Mouse (Mus musculus): Measurements from ENCODE around the gene Thap8. TPM values are rescaled to one million over a fixed set of nuclear protein-coding genes. Genes with fewer than 3 reads are reported as not detected.

Thap8 gene
- total RNA-seq, 2 experiments from 2014 or later: not detected

DNA sequence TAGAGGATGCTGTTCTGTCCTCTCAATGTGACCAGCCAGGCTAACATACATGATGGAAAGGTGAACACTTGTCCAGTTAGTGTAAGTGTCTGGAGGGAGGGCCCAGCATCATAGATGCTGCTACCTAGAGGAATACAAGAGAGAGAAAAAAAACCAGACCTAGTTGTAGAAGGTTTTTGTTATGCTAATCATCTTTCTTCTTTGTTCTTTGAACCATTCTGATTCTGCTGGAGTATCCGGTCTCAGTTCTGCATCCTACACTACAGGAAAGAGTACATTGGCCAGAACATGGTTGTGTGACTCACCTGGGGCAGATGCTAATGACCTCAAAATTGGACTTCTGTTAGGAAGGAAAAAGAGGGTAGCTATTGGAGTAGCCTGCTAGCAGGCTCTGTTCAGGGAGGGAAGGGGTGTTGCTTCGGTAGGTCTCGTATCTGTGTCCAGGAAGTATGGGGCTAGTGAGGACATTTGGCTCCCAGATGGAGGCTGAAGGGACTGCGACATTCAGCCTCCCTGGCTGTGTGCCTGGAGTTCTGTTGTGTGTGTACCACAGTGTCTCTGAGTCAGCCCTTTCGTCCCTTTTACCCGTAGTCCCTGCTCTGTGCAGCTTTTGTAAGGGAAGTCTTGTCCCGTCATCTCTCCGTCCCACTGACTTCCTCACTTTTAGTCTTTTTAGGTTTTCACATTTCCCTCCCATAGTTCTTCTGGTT is 7.0 kb downstream of the Thap8 start:
- DNase-seq: peak; percentile 37 to 63

DNA sequence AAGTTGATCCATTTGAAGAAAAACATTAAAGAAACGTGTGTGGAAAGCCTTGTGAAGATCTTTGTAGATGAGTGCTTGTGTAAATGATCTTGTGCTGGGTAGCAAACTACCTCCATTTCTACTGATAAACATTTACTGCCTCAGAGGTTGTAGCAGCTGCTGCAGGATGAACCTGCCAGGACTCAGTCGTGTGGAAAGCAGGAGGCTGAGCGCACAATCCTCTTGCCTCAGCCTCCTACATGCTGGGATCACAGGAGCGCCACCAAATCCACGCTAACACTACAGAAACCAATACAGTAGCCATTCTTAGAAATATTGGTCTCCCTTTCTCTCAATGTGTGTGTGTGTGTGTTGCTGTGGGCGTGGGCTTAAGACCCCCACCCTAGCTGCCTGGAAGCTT is 8.2 kb downstream of the Thap8 start:
- no peak for DNase-seq

DNA sequence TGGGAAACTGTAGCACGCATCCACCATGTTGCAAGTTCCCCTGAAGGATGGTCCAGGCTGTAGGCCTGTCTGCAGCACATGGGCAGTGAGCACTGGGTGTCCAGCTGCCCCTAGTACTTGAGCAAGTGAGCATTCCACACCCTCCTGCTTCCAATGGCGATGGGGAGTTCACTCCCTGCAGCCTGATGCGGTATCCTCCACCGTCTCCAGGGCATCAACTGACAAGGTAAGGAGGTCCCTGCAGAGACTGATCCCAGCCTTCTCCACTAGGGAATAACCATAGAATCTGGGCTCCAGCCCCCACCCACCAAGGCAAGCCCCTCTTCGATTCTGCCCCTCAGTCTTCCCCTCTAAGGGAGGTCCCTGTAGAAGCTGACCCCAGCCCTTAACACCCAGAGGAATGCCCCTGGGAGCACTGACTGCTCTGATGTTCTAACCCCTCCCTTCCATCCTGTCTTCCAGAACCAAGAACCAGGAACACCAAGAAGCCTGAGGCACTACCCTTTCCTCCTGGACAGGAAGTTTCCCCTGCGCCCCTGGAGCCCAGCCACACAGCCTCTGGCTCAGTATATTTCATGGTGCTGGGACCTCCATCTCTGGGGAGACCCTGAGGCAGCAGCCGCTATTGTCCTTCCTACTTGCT is 9.3 kb downstream of the Thap8 start:
- DNase-seq: no peak

DNA sequence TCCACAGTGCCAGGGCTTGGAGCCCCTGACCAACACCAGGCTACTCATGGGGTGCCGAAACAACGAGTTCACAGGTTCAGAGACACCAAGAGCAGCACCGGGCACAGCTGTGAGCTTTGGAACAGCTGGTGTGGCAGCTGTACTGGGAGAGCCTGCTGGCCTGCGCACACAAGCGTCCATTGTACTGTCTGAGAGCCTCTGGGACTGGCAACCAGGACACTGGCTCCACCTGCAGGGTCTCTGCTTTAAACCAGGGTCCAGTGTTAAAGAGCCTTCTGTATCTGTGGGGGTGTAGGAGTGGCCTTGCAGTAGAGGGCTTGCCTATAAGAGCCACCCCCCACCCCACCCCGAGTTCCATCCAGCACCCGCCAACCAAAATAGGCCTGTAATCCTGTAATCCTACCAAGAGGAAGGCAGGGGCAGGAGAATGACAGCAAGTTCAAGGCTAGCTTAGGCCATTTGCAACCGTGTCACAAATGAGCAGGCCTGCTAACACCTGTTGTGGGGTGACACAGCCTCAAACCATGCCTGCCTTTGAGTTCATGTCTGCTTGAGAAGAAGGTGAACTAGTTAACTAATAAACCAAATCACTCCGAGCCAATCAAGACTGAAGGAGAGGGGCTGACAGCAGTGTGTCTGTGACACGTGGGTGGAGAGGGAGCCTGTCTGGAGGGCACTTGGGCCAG is 10.0 kb downstream of the Thap8 start:
- DNase-seq: no peak

DNA sequence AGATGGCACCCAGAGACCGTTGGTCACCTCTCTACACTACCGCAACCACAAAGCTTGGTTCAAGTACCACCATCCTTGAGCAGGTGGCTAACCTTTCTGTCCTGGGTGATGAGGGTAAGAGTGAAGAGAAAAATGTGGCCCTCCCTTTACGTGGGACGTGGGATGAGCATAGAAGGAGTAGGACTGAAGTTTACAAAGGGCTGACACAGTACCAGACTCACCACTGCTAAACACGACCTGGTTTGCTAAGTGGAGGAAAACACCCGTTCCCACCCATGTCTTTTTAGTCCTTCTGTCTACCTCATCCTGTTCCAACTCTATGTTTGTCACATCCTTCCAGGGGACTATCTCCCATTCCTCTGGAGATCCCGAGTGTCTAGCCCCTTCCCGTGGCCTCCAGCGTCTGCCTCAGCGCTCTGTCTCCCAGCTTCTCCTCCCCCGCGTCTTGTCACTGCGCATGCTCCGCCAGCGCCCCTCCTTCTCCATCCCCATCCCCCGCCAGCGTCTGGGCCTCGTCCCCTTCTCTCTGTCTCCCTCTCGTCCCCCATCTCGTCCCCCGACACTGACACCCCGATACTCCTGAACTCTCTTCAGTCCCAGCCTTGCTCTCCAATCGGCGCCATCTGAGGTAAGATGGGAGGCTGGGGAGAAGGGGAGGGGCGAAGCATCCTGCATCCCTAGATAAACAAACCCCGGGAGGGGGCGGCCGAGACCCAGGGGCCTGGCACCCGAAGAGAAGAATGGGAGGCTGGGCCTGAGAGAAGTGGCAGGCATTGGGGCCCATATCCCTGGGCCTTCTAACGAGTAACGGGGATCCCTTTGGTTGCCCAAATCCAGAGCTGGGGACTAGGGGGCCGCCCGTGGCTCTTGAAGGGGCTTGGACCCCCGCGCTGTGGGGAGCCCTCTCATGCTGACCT is 11.6 kb downstream of the Thap8 start, which contains the start of gene Clip3:
TSS of gene Clip3 (plus strand) at position 514 of the 917 bp plus-strand sequence.
- peak; percentile 75 to 79 for DNase-seq

DNA sequence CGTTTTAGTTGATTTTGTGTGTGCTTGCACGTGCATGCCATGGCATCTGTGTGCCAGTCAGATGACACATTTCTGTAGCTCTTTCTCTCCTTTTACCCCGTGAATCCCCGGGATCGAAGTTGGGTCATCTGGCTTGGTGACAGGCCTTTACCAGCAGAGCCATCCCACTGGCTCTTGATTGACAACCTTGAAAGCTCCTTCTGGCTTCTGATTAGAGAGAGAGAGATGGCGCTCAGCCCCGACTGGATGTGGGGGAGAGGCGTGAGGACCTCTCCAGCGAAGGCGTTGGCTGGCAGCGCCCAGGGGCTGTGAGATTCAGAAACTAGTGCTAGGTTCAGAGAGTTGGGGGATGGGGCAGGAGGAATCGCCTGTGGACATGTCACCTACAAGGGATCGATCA is 13.9 kb downstream of the Thap8 start:
- no peak for DNase-seq

DNA sequence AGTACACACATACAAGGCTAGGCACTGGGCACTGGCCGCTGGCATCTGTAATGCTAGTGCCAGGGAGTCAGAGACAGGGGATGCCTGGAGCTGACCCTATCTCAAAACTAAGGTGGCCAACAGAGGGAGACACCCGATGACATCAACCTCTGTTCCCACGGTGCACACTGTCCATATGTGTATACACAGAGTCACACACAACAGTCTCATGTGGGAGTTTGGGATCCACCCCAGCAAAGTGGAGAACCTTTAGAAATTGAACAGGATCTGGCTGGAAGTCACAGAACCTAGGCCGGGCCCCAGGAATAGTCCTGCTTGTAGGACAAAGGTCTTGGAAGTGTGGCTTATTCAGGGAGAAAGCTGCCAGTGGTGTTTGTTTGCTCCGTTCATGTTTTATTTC is 14.4 kb downstream of the Thap8 start:
- no peak for DNase-seq

DNA sequence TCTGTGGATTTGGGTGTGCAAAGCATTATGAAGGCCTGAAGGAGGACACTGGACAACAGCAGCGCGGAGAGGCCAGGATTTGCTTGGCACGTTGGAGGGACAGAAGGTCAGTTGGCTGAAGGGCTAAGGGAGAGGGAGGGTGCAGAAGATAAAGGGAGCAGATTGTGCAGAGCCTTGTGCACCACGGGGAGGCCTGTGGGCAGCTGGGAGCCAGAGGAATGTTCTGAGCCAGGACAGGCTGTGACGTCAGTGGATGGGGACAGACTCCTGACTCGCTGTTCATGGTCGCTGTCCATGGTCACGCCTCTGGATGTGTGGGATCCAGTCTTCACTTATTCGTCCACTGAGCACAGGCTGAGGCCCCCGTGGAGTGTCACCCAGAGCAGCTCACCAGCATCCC is 15.2 kb downstream of the Thap8 start:
- peak; percentile 67 to 79 for DNase-seq

DNA sequence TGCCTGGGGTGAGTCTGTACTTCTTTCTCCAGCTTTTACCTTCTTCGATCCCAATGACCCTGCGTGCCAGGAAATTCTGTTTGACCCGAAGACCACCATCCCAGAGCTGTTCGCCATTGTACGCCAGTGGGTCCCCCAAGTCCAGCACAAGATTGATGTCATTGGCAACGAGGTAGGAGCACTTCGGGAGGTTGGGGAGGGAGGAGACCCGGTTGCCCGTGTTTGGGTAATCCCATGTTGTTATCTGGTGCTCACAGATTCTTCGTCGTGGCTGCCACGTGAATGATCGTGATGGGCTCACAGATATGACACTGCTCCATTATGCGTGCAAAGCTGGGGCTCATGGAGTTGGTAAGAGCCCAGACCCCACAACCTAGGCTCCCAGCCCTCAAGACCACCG is 16.9 kb downstream of the Thap8 start:
- no peak for DNase-seq

DNA sequence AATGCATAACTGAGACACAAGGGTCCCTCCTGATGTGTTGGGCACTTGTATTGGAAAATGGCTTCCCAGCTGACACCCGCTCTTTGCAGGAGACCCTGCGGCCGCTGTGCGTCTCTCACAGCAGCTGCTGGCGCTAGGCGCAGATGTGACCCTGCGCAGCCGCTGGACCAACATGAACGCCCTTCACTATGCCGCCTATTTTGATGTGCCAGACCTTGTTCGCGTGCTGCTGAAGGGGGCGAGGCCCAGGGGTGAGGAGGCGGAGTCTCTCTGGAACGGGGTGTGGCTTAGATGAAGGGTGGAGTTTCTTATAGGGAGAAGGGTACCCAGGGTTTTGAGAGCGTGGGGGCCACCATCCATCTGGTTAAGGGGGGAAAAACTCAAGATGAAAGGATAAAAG is 17.4 kb downstream of the Thap8 start:
- no peak for DNase-seq

DNA sequence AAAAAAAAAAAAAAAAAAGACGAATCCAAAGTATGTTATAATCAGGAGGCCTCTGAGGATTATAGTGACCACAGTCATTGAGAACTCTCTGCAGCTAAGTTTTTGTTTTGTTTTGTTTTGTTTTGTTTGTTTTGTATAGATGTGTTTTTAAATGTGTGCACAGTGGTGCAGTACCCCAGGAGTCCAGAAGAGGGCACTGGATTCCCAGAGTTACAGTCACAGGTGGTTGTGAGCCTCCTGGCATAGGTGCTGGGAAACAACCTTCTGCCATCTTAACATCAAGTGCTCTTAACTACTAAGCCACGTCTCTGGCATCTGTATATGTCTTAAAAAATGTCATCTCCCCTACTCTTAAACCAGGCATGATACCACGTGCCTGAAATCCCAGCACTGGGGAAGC is 21.0 kb downstream of the Thap8 start:
- peak in 1 of 2 experiments; percentile 41 for DNase-seq

DNA sequence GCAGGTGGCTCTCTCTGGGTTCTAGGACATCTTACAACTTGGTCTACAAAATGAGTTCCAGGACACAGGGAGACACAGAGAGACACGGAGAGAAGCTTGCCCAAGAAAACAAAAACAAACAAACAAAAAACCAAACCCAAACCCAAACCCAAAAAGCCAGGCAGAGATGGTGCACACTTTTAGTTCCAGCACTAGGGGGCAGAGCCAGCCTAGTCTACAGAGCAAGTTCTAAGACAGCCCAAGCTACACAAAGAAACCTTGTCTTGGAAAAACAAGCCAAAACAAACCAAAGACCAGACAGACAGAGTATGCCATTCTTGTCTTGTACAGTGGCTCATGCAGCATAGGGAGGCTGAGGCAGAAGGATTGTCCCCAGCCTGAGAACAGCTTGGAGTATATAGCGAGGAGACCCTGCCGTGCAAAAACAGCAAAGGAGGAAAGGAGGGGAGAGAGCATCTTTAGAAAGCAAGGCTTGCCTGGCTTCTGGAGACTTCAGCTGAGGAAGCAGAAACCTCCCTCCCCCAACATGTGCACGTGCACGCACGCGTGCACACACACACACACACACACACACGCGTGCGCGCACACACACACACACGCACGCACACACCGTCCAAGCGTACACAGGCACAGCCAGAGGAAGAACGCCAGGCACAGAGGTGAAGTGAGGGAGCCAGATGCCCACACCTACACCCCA is 26.3 kb downstream of the Thap8 start:
- no peak for DNase-seq

DNA sequence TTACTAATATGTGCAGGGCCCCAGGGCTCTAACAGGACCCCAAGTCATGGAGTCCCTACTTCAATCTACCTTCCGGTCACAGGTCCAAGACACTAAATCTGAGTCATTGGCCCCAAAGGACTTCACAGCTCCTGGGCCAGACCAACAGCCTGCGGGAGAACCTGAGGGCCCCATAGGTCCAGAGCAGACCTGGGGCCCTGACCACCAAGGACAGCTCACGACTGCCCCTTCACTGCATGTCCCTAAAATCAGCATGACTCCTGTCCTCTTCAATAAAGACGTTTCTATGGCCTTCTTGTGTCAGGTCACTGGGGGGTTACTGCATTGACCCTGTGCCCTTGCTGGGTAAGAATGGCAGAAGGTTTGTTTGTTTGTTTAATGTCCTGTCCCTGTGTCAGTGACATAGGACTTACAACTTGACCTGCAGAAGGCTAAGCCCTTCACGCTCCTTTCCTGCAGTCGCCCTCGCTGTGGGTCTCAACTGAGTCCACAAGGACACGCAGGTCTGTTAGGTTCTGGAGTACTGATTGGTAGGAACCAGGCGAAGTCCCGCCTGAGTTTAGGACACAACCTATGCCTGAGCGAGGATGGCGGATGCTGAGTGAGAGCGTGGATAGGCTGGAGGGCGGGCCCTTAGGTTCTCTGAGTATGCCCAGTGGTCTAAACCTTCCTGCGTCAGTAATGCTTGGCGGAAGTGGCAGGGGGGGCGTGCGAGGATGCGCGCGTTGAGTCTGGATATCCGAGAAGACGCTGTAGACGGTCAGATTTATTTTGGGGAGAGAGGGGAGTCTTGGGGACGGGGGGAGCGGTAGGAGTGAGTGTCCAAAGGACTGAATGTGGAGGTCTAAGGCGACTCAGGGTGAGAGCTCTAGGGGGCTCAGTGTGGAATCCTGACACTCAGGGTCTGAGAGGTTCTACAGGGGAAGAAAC is 28.4 kb downstream of the Thap8 start, which contains the start of gene Alkbh6:
TSS of gene Alkbh6 (plus strand) at position 642 of the 930 bp plus-strand sequence.
- peak; percentile 93 to 98 for DNase-seq

DNA sequence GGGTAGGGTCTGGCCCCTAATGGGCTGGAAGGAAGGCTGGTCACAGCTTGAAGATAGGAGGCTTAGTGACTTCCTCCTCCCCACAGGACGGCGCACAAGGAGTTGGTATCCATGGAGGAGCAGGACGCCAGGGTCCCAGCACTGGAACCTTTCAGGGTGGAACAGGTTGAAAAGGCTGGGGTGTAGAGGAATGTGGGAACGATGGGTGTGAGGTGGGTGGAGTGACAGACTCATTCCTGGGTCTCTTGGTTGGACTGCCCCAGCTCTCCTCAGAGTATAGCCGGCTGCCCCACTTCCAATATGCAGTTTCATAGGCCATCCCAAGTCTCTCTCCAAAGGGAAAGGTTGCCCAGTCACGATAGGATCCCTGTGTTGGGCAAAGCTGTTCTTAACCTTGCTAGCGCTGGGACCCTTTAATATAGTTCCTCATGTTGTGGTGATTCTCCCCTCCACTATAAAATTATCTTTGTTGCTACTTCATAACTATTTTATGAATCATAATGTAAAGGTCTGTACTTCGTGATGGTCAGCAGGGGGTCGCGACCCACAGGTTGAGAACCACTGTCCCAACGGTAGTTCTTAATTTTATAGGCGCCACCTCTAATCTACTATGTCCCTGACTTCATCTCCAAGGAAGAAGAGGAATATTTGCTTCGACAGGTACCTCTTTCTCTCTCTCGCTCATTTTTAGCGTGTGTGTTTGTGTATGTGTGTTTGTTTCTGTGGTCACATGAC is 29.7 kb downstream of the Thap8 start:
- no peak for DNase-seq

DNA sequence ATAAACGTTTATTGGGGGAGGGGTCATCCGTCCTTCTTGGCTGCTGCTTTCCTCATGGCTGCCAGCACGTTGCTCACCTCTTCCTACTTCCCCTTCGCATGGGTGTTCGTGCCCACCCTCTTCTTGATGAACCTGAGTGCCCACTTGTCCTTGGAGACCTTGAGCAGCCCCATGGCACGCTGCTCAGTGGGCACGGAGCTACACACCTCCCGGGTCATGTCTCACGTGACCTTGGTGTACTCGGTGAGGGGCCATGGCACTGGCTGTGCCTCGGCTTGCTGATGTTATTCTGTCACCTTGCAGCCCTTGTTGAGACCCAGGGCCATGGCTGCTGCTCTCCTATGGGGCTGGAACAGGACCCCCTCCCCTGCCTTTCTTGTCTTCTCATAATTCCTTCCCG is 30.2 kb downstream of the Thap8 start:
- no peak for DNase-seq

DNA sequence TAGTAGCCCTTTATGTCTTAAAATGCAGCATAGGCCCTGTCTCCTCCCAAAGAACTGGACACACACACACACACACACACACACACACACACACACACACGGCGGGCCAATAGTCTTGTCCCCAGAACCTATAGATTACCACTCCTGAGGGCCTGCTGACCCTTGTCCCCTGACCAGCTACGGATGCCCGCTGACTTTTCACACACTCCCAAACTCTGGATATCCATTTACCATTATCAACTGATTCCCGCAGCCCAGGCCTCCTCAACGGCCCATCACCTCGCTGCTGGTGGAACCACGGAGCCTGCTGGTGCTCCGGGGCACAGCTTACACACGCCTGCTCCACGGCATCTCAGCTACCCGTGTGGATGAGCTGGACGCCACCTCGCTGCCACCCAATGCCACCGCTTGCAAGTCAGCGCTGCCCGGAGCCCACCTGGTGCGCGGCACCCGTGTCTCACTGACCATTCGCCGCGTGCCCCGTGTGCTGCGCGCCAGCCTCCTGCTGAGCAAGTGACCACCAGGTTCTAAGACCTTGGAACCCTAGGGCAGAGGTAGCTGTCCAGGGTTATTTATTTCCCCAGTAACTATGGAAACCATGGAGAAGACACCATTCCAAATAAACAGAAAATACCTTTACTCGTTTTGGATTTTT is 33.9 kb downstream of the Thap8 start:
- no peak for DNase-seq

DNA sequence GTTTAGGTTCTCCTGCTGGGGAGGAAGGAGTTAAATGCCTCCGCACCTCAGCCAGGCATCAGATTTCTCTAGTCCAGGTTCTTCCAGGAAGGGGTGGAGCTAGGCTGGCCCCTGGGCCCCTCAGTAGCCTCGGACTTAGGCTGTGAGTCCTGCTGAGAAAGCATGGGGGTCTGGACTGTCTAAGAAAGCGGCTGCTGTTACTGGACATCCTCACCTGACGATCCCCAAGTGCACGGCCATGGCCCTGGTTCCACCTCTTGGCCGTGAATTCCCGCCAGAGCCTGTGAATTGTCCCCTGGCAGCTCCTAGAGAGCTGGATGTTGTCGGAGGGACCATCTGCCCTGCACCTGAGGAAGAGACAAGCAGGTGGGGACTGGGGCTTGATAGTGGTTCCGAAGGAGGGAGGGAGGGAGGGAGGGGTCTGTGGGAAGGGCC is 34.8 kb downstream of the Thap8 start, which contains the start of gene Syne4:
TSS of gene Syne4 (plus strand) at position 87 of the 435 bp plus-strand sequence.
- no peak for DNase-seq

DNA sequence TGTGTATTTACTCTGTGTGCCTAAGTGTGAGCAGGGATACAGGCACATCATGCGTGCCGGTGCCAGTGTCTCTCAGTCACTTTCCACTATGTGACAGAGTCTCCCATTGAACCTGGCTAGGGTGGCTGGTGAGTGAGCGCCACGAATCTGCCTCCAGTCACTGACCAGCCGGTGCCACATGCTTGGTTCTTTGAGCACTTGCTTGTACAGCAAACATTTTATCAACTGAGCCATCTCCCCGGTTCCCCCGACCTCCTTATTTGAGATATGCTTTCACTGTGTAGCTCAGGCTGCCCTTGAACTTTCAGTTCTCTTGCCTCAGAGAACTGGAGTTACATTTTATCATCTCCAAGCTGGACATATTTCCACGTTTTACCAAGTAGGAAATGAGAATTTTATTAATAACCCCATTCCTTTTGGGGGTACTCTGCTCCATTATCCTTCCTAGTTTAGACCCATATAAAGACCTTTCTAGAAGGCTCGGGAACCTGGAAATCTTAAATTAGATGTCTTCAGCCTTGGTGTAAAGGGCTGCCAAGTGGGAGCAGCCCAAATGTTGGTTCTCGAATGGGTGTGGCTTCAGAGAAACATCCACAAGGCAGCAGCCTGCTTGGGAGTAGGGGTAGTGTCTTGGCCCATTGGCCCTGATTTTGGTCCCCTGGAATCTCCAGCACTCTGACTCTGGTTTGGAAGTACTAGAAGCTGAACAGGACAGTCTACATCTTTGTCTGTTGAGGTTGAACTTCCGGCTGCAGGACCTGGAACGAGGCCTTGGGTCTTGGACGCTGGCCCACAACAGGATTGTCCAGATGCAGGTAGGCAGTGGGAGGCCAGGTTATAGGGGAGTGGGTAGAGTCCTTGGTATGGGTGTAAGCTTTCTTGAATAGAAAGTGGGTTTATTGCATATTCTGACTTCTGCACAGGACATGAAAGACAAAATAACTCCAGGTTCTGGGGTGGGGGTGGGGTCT is 36.0 kb downstream of the Thap8 start:
- no peak for DNase-seq
